Mouse (Mus musculus) E14TG2a.4 (cell line): ENCODE results near the gene Rps19.
"Not testable (repeated sequence)": the region's sequence is repeated elsewhere in the genome, so short reads cannot be mapped to it uniquely, and the experiment has no call there.

Experiments used
- H3K27me3 ChIP-seq: 2 replicates; pipeline ENCODE4 v1.6.1; 2014; ENCODE audit warnings: low read length, control low read depth; ENCODE audit not compliant: insufficient read depth
- H3K36me3 ChIP-seq: 2 replicates; pipeline ENCODE4 v1.6.1; 2014; ENCODE audit warnings: low read length, control low read depth; ENCODE audit not compliant: insufficient read depth
- H3K4me1 ChIP-seq: replicated peaks from 2 replicates; pipeline ENCODE4 v1.6.1; 2014; ENCODE audit warnings: low read depth, low read length, control low read depth
- H3K4me3 ChIP-seq: replicated peaks from 2 replicates; pipeline ENCODE4 v1.5.1; 2014; ENCODE audit warnings: mild to moderate bottlenecking, low read length
- H3K9me3 ChIP-seq: 2 replicates; pipeline ENCODE4 v1.6.1; 2014; ENCODE audit warnings: low read length, control low read depth
- CTCF ChIP-seq: conservative IDR thresholded peaks from 2 replicates; pipeline ENCODE4 v1.5.1; 2014; ENCODE audit warnings: low read length
- NANOG ChIP-seq: IDR thresholded peaks from 2 replicates; pipeline ENCODE4 v1.6.1; 2014; ENCODE audit warnings: borderline replicate concordance, low read length, mixed read lengths
- POU5F1 ChIP-seq: IDR thresholded peaks from 2 replicates; pipeline ENCODE4 v1.6.1; 2014; ENCODE audit warnings: low read length, borderline replicate concordance

The Rps19 gene

GRCm38 (mm10) chr7:24885468-24886307, 1.5 kb downstream of the Rps19 start:
- TF ChIP-seq CTCF (no peak), POU5F1 (no peak), NANOG (no peak)
- Histone ChIP-seq H3K36me3 (peaks cover 59% of the 10 kb centered on the region), H3K4me1 (peaks cover 75% of the 10 kb centered on the region), H3K9me3 (no peaks in the 10 kb centered on the region), H3K4me3 (peak overlapping the region; percentile 99), H3K27me3 (no peaks in the 10 kb centered on the region)

- H3K4me1 ChIP-seq, result peaks cover 75% of the 10 kb centered on the region
- peaks cover 65% of the 10 kb centered on the region for H3K36me3 ChIP-seq
- TF ChIP-seq NANOG (no peak), POU5F1 (no peak), CTCF (no peak)
Observed at GRCm38 (mm10) chr7:24886308-24886633, 2.1 kb downstream of the Rps19 start.

GRCm38 (mm10) chr7:24887096-24887495, 2.9 kb downstream of the Rps19 start:
- Histone ChIP-seq H3K4me3 (peak overlapping the region; percentile 99), H3K27me3 (no peaks in the 10 kb centered on the region), H3K4me1 (peaks cover 75% of the 10 kb centered on the region), H3K36me3 (peaks cover 68% of the 10 kb centered on the region), H3K9me3 (no peaks in the 10 kb centered on the region)
- TF ChIP-seq NANOG (no peak), CTCF (no peak), POU5F1 (no peak)

More at GRCm38 (mm10) chr7:24886308-24886633, 2.1 kb downstream of the Rps19 start:
- H3K4me3 ChIP-seq, result peak overlapping the region; percentile 99
- no peaks in the 10 kb centered on the region for H3K27me3 ChIP-seq
- no peaks in the 10 kb centered on the region for H3K9me3 ChIP-seq

- Histone ChIP-seq H3K9me3 (no peaks in the 10 kb centered on the region), H3K36me3 (peaks cover 68% of the 10 kb centered on the region), H3K4me3 (0 out of 2 replicates have a peak overlapping the region, but pooled peaks have one; percentile 7), H3K4me1 (peaks cover 73% of the 10 kb centered on the region), H3K27me3 (no peaks in the 10 kb centered on the region)
- TF ChIP-seq NANOG, result no peak
- no peak for TF ChIP-seq POU5F1
- no peak for TF ChIP-seq CTCF
Observed at GRCm38 (mm10) chr7:24889431-24890220, 5.5 kb downstream of the Rps19 start.

GRCm38 (mm10) chr7:24890281-24891216, 6.4 kb downstream of the Rps19 start:
- H3K27me3 ChIP-seq, result no peaks in the 10 kb centered on the region
- peaks cover 60% of the 10 kb centered on the region for H3K36me3 ChIP-seq
- no peak overlapping the region for H3K4me3 ChIP-seq
- H3K4me1 ChIP-seq, result peaks cover 72% of the 10 kb centered on the region
- no peaks in the 10 kb centered on the region for H3K9me3 ChIP-seq
- TF ChIP-seq NANOG (no peak), CTCF (peak; percentile 100)

GRCm38 (mm10) chr7:24891241-24892124, 7.3 kb downstream of the Rps19 start:
- Histone ChIP-seq H3K4me1 (peaks cover 67% of the 10 kb centered on the region), H3K9me3 (no peaks in the 10 kb centered on the region), H3K36me3 (peaks cover 51% of the 10 kb centered on the region), H3K27me3 (no peaks in the 10 kb centered on the region), H3K4me3 (no peak overlapping the region)
- TF ChIP-seq CTCF, result no peak
- TF ChIP-seq NANOG, result no peak
- no peak for TF ChIP-seq POU5F1

- H3K4me1 ChIP-seq, result peaks cover 63% of the 10 kb centered on the region
- H3K9me3 ChIP-seq, result no peaks in the 10 kb centered on the region
- TF ChIP-seq POU5F1 (no peak), CTCF (no peak)
- no peak overlapping the region for H3K4me3 ChIP-seq
- H3K27me3 ChIP-seq, result no peaks in the 10 kb centered on the region
- peaks cover 44% of the 10 kb centered on the region for H3K36me3 ChIP-seq
Observed at GRCm38 (mm10) chr7:24892125-24892583, 8.0 kb downstream of the Rps19 start.

GRCm38 (mm10) chr7:24895749-24896148, 11.6 kb downstream of the Rps19 start:
- H3K4me3 ChIP-seq, result not testable (repeated sequence)
- H3K4me1 ChIP-seq, result peaks cover 62% of the 10 kb centered on the region

More at GRCm38 (mm10) chr7:24895749-24896148, 11.6 kb downstream of the Rps19 start:
- not testable (repeated sequence) for H3K9me3 ChIP-seq, H3K27me3 ChIP-seq, H3K36me3 ChIP-seq
